Mouse (Mus musculus) c-Kit-positive CD71-positive TER-119-positive erythroid progenitor cells, embryonic 14.5 days (primary cell): Measurements from ENCODE around the gene Hps1.
"Not testable (repeated sequence)": the region's sequence is repeated elsewhere in the genome, so short reads cannot be mapped to it uniquely, and the experiment has no call there.

Experiments used
- DNase-seq: peaks from one replicate; pipeline ENCODE4 v3.0.0-alpha.2; 2013; ENCODE audit warnings: low spot score

The Hps1 gene

DNA sequence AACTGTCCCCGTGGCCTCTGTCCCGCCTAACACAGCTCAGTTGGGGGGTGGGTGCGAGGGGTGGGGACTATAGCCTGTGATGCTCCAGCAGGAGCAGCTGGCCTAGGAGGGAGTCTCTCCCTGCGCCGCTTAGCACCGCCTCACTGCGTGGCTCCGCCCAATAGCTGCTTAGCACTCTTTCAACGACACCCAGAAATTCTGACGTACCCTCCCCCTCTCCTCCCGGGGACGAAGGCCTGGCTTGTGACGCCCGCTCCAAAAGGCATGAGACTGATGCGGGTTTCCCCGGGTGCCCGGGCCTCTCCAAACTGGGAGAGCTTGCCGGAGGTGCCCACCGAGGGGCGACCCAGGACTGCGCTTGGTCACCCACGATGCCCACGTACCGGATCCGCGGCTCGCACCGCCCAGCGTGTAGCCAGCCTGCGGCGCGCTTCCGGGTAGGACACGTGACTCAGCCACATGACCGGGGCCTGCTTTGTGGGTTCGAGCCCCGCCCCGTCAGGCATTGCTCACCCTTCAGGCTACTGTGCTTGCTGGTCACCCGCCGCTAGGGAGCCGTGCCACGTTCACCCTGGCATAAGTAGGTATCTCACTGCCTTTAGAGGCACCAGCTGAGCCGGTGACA, at the start of gene Hps1:
Gene Hps1 (minus strand): TSS at position 448 of the 625 bp plus-strand sequence.
- peak; percentile 87 for DNase-seq

DNA sequence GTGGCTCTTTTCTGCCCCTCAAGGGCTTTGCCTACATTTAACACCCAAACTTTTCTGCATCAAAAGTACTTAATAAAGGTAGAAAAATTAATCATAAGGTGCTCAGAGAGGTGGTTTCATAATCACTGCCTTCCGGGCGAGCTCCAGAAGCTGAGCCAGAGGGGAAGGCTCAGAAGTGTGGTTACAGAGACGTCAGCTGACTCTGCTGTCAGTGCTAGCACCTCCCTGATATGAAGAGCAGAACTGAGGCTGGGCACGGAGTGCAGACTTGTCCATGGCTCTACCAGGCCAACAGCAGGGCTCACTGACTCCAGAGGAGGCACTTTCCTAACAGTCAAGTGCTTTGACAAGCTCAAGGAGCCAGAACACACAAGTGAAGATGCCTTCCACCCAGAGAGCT, 49.4 kb upstream of the Hps1 start:
- no peak for DNase-seq

GRCm38 (mm10) chr19:42827843-42828242, 48.1 kb upstream of the Hps1 start:
- no peak for DNase-seq

DNA sequence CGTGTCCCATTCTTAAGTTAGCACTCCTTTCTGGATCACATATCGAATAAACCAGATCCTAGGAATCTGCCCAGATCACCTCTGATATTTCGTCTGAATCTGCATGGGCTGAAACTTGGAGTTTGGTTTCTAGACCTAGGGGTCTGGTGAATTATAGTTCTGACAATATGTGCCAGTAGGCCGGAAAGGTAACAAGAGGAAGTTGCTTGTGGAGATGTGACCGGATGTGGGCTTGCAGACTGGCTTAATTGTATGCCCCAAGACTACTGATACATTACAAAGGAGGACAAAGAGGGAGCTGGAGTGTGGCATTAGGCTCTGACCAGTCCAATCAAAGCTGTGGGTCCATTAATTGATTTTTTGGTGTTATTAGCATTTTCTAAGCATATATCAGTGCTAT, 40.3 kb upstream of the Hps1 start:
- DNase-seq, result no peak

DNA sequence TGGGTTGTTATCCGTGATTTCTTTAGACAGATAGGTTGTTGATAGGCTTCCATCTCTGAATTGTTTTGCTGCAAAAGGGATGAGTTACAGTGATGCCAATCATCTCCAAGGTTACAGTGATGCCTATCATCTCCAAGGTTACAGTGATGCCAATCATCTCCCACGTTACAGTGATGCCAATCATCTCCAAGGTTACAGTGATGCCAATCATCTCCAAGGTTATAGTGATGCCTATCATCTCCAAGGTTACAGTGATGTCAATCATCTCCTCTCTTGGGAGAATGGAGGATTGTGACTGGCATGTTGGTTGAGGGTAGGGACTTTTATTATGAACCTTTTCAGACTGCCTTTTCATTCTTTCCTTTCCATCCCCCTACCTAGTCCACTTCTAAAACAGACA, 38.0 kb upstream of the Hps1 start:
- no peak for DNase-seq

DNA sequence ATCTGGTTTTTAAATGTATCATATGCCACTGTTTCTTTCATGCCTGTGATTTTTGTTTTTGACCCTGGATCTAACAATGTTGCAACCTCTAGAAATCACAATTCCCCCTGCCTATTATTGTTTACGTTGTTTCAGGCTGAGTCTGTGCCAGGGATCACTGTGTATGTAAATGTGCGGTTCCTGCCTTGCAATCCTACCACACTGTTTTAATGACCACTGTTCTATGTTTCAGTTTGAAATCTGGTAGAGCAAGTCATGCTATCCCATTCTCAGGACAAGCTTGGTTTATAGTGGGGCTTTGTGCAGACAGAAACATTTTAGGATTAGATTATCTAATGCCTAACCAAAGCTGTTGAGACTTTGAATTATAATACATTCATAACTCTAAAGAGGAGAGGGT, 36.5 kb upstream of the Hps1 start:
- no peak for DNase-seq

DNA sequence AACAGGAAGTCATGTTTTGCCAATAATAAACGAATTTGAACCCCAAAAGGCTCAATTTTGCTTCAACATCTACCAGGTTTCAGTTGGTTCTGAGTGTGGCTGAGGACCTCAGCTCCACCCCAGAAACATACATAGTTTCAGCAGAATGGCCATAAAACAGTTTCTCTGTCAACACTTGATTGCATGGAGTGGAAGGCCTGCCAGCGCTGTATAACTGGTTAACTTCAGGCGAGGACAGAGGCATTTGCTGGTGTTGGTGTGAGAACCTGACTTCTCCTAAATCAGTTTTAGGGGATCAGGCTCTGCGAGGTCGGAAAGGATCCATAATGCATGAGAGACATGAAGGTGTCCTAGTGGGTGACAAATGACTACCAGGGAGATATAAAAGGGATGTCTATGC, 30.4 kb upstream of the Hps1 start:
- DNase-seq, result no peak

- DNase-seq, result no peak
These were observed 29.7 kb upstream of the Hps1 start for GRCm38 (mm10) chr19:42809491-42809890.

DNA sequence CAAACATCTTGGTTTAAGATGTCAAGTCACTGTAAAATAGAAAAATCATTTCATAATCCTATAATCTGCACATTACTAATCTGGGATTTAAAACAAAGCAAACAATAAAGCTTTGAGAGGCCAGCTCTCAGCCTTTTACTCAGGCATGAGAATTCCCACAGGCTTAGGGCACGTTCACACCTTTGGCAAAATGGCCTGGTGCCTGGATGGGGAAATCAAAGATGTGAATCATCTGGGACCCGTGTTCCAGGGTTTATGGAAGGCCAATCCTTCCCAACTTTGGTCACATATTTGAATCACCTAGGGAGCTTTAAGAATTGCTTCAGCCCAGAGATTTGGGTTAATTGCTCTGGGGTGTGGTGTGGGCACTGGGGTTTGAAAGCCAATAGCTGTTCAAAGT, 18.1 kb upstream of the Hps1 start:
- no peak for DNase-seq

- DNase-seq, result no peak
These were observed 16.0 kb upstream of the Hps1 start for GRCm38 (mm10) chr19:42795801-42796200.

DNA sequence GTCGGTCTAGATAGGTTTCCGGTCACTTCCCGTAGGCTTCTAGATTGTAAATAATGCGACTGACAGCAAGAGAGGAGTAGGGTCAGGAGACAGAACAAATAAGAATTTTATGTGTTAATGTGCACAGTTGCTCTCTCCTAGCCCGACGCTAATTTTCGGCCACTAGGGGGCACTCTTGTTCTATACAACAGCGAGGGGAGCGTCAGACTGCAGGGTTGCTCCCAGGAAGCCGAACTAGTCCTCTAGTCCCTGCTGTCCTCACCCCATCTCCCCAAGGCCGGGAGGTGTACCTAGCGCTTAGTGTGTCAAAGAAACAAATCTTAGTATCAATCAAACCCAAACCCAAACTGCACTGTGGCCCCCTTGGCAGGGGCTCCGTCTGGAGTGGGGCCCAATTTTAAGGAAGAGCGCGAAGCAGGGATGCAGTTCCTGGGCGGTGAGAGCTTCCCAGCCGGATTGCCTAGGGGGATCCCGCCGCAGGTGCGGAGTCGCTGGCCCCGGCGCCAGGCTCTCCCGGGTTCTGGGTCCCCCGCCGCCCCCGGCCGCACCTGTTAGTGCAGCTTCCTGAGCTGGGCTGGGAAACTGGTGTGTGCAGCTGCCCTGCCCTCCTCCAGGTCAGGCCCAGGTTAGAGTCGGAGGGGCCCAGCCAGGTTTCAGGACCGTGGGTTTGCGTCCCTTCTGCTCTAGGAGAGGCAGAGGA, 15.3 kb upstream of the Hps1 start:
- peak; percentile 74 for DNase-seq

DNA sequence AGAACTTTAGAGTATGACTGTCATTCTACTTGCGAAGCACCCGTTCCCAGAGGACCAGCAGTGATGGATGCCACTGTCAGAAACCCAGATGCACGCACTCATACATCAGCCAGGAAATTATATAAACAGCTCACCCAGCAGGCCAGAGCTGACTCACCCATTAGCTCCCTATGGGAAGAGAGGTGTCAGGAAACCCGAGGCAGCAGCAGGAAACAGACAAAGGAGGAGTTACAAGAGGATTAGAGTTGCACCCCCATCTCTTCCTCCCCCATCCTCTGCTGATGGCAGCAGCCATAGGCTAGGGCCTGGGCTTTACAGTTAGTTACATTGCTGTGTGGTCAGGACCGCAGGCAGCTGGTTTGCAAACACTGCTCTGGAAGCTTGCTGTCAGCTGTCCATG, 8.5 kb upstream of the Hps1 start:
- DNase-seq, result no peak

GRCm38 (mm10) chr19:42785562-42786220, 5.9 kb upstream of the Hps1 start:
- DNase-seq, result no peak

- no peak for DNase-seq
These were observed 5.4 kb upstream of the Hps1 start for GRCm38 (mm10) chr19:42785129-42785528.

- DNase-seq, result not testable (repeated sequence)
These were observed 369 bp upstream of the Hps1 start for GRCm38 (mm10) chr19:42780156-42780538.

DNA sequence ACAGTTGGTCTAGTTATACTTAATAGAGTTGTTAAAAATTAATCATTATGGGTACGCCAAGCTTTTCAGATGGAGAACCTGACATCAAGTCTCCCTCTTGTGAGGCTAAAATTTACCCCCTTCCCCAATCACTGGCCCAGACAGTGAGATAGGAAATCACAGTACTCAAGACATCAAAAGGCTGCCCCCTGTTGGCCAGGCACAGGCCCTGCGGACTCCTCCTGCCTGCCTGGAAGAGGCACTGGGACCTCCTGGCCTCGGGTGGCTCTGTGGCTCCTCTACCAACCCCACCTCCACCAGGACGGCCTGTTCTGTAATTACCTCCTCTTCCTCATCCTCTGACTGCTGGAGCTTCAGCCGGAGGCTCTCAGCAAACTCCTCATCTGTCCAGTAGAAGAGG, 2.0 kb downstream of the Hps1 start:
- no peak for DNase-seq

DNA sequence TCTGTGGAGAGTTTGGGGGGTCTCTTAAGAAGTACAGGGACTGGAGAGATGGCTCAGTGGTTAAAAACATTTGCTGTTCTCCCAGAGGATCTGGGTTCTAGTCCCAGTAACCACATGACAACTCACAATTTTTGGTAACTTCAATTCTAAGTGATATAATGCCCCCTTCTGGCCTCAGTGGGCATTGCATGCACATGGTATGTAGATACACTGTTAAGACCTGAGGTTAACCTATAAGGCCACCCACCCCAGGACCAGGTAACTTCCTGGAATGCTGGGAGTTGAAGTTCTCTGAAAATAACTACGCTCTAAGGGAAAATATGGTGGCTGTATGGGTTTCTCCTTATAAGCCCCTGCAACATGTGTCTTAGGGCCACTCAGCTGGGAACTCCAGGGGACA, 3.0 kb downstream of the Hps1 start:
- no peak for DNase-seq

- no peak for DNase-seq
These were observed 9.5 kb downstream of the Hps1 start for GRCm38 (mm10) chr19:42770141-42770872.

GRCm38 (mm10) chr19:42769648-42770047, 10.1 kb downstream of the Hps1 start:
- DNase-seq, result no peak

DNA sequence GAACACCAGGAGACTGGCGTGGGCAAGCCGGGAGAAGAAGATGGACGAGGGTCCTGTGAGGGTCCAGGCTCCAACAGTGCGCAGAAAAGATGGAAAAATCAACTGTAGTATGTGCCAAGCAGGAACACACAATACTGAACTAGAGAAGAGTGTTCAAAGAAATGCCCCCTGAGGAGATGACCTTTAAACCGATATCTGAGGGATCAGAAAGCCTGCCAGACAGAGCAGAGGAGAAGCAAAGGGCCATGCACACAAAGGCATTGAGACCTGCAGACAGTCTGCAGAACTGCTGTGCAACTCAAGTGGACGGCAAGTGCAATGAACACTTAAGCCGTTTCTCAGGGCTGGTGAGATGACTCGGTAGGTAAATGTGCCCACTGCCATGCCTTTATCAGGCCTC, 12.4 kb downstream of the Hps1 start:
- DNase-seq, result no peak

GRCm38 (mm10) chr19:42764398-42764797, 15.4 kb downstream of the Hps1 start:
- DNase-seq, result no peak

DNA sequence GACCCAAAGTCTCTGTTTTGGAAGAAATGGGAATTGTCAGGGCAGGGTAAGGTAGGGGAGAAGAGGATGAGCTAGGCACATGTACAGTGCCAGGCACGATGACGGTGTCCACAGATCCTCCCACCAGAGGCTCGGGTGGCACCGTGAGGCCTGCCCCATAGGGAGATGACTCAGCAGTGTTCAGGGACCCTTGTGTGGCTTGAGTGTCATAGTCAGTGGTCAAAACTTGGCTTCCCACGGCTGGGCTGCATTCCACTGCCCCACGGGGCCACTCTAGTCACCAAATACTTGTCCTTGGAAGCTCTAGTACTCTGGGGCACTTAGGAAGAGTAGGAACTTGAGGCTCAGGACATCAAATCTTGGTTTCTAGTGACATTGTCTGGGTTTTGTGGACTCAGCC, 23.1 kb downstream of the Hps1 start:
- no peak for DNase-seq
